Mouse (Mus musculus) embryo, embryonic 10.5 days (tissue): ENCODE data around the gene Acsm2.
"Not testable (repeated sequence)": the region's sequence is repeated elsewhere in the genome, so short reads cannot be mapped to it uniquely, and the experiment has no call there.

Experiments used
- DNase-seq: peaks from one replicate; pipeline ENCODE4 v3.0.0-alpha.2; 2015; ENCODE audit warnings: low spot score

Acsm2 gene

DNA sequence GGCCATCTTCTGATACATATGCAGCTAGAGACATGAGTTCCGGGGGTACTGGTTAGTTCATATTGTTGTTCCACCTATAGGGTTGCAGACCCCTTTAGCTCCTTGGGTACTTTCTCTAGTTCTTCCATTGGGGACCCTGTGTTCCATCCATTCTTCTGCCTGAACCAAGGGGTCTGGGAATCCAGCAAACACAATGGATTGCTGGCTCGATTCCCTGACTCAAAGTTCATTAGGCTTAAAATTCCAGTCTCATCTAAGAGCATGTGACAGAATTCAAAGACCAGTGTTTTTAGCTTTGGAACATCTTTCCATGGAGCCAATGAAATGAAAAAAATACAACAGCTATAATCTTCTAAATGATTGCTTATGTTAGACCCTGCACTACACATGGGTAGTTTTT is 8.3 kb downstream of the Acsm2 start:
- not testable (repeated sequence) for DNase-seq

GRCm38 (mm10) chr7:119594530-119595107 is 40.5 kb downstream of the Acsm2 start:
- no peak for DNase-seq

DNA sequence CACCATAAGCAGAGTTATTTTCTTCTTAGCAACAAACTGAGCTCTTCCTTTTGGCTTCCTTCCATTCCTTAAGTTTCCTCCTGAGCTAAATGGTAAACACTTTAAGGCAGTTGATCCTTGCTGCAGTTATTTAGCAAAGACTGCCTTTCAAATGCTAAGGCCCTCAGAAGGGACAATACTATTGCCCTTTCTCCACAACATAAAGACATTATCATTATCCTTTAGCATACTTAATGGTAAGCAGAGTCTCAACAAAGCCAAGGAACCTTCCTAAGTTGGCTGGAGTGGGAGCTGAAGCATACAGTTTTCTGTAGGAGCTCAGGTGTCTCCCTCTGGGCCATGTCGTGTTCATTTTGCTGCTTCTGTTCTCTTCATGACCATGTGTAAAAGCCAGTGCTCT is 41.2 kb downstream of the Acsm2 start:
- no peak for DNase-seq

- DNase-seq, result no peak
Measured at GRCm38 (mm10) chr7:119596536-119596935, 42.4 kb downstream of the Acsm2 start.

- no peak for DNase-seq
Measured at GRCm38 (mm10) chr7:119601195-119601953, 47.2 kb downstream of the Acsm2 start.

DNA sequence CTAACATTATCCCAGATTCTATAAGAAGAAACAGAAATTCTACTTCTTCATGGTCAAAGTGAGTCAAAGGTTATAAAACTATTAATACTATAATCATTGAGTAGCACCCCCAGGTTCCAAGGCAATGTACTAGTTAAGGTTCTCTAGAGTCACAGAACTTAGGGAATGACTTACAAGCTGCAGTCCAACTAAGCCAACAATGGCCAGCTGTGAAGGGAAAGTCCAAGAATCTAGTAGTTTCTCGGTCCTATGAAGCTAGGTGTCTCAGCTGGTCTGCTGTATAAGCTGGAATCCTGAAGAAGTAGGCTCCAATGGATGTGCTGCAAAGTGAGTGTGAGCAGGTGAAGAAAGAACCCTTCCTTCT is 47.8 kb downstream of the Acsm2 start:
- DNase-seq, result no peak

GRCm38 (mm10) chr7:119604903-119605483 is 50.9 kb downstream of the Acsm2 start:
- DNase-seq, result no peak

DNA sequence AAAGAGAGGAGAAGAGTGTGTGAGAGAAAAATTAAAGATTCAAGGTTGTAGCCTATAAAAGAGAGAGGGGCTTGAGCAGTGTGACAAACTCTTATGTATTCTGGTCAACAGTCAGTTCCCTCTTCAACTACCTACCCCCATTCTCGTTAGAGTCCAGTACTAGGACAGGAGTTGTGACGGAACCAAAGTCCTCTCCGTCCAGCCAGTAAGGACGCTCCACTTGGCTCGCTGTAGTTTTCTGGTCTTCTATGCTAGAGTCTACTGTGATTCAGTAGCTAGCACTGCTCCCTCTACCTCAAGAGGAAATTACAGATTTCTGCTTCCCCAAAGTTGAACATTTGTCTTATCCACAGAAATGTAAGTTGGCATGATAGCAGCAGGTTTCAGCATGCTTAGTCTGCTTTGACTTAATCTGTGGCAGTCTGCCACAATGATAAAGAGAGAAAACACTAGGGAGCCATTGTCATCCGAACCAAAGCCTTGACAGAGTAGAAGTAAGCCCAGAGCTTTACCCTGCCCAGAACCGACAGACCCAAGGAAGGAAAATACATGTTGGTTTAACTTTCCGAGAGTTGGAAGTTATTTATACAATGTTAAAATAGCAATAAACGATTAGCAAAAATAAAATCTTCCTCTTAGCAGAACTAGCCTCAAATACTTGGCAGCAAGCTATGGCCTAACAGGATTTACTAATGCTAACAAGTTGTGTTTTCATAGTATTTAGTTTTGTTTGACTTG is 52.0 kb downstream of the Acsm2 start:
- DNase-seq, result no peak

DNA sequence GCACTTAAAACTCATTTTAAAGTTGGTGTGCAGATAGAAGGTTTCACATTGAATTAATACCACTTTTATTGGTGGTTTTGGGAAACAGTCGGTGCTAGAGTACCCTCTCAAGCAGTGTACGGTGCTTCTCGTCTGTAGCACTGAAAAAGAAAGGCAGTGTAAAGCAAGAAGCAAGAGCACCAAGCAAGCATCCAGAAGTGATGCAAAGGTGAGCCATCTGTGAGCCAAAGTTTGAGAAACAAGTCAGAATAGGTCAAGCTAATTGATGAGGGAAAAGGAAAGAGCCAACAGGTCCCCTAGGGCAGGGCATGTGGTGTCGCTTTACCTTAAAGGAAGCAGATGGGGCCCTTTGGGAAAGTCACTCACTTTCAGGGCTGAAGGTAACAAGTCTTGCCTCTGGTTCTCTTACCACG is 52.5 kb downstream of the Acsm2 start, which contains the start of gene Acsm1:
Gene Acsm1 (plus strand): TSS at position 363 of the 413 bp plus-strand sequence.
- DNase-seq, result no peak

- peak; percentile 8 for DNase-seq
Measured at GRCm38 (mm10) chr7:119607796-119608515, 53.8 kb downstream of the Acsm2 start.

GRCm38 (mm10) chr7:119616531-119616930 is 62.4 kb downstream of the Acsm2 start:
- no peak for DNase-seq

GRCm38 (mm10) chr7:119617593-119617992 is 63.5 kb downstream of the Acsm2 start:
- DNase-seq, result no peak

DNA sequence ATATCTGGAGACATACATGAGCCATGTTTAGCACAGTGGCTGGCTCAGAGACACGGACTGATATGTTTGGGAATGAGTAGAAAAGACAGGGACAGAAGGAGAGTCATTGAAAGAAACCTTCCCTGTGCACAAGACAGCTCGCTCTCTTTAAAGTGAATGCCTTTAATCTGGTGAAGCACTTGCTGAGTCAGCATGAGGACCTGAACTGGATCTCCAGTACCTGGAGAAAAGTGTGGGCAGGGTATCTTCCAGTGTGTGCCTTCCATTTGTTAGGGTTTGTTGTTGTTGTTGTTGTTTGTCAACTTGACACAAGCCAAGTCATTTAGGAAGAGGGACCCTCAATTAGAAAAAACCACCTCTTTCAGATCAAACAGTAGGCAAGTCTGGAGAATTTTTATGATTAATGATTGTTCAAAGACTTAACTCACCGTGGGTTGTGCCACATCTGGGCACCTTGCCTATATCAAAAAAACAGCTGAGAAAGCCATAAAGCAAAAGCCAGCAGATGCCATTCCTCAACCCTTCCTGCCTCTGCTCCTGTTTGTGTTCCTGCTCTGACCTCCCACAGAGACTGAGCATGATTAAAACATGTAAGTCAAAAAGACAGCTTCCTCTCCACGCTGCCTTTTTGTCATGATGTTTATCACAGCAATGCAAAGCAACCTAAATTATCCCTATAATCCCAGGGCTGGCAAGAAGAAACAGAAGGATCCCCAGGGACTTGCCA is 64.2 kb downstream of the Acsm2 start:
- no peak for DNase-seq

GRCm38 (mm10) chr7:119620157-119620556 is 66.0 kb downstream of the Acsm2 start:
- DNase-seq, result no peak

GRCm38 (mm10) chr7:119638773-119639172 is 84.6 kb downstream of the Acsm2 start:
- DNase-seq, result no peak

- DNase-seq, result no peak
Measured at GRCm38 (mm10) chr7:119642307-119642706, 88.2 kb downstream of the Acsm2 start.
